Mouse (Mus musculus): ENCODE measurements around the gene Fanci. TPM values are rescaled to one million over a fixed set of nuclear protein-coding genes. Genes with fewer than 3 reads are reported as not detected.

Fanci gene
- total and polyA plus RNA-seq, 3 experiments: 14.9 to 25.0 (median 20.0) TPM

- no peaks in the 10 kb centered on the region for H3K9me3 ChIP-seq (replicated peaks; ENCODE audit: low read length)
- H3K4me3 ChIP-seq (replicated peaks in 1 of 3; ENCODE audit: low read depth in 2 of 3, low read length in 2 of 3, poor library complexity in 1 of 3): no peak overlapping the region
- peaks cover 7 to 39% of the 10 kb centered on the region in 2 experiments for H3K36me3 ChIP-seq (replicated peaks in 1 of 2; ENCODE audit: control insufficient read depth in 1 of 2, insufficient read depth in 1 of 2, low read length in 1 of 2)
- no peaks in the 10 kb centered on the region for H3K79me2 ChIP-seq (replicated peaks; ENCODE audit: control insufficient read depth, extremely low read depth, insufficient read depth, poor library complexity, severe bottlenecking)
- no peak for TF ChIP-seq ETS1 (conservative IDR thresholded peaks at IDR 0.05; ENCODE audit: low read depth, low read length)
- no peak for TF ChIP-seq ZKSCAN1 (IDR thresholded peaks at IDR 0.05; ENCODE audit: borderline replicate concordance, low read depth, low read length)
- no peak for TF ChIP-seq E2F4 (IDR thresholded peaks at IDR 0.05; ENCODE audit: insufficient replicate concordance, low read depth, low read length)
- no peak for TF ChIP-seq USF1 (IDR thresholded peaks at IDR 0.05; ENCODE audit: low read depth, low read length)
- TF ChIP-seq ZNF384 (IDR thresholded peaks at IDR 0.05; ENCODE audit: low read depth, low read length): no peak
- no peak for TF ChIP-seq ZC3H11A (IDR thresholded peaks at IDR 0.05; ENCODE audit: low read depth, low read length)
- TF ChIP-seq ZMIZ1 (IDR thresholded peaks at IDR 0.05; ENCODE audit: low read depth, low read length): no peak
- dilution Hi-C loops (cut with MboI; ENCODE audit: extremely low pct_ligation_motif_present, extremely low pct_unique_long_range_greater_than_20kb, low sequenced_read_pairs): no loop called here
- H3K27ac ChIP-seq (ENCODE audit: insufficient read depth, low read depth): no peak overlapping the region
- no peak overlapping the region for H3K9ac ChIP-seq (ENCODE audit: insufficient read depth, low read depth)
- DNase-seq (ENCODE audit: extremely low read depth): no peak
- H3K4me2 ChIP-seq (ENCODE audit: insufficient read depth, low read depth, poor library complexity, severe bottlenecking): no peak overlapping the region
- H3K27me3 ChIP-seq (replicated peaks): no peaks in the 10 kb centered on the region
- peaks cover 4 to 30% of the 10 kb centered on the region in 2 experiments for H3K4me1 ChIP-seq (ENCODE audit: control insufficient read depth in 1 of 2, insufficient read depth in 2 of 2)
- in situ Hi-C loops (cut with MboI; ENCODE audit: low pct_ligation_motif_present, low pct_unique_long_range_greater_than_20kb, low sequenced_read_pairs): no loop called here
Observed at GRCm38 (mm10) chr7:79393924-79394323, 2.2 kb downstream of the Fanci start.

DNA sequence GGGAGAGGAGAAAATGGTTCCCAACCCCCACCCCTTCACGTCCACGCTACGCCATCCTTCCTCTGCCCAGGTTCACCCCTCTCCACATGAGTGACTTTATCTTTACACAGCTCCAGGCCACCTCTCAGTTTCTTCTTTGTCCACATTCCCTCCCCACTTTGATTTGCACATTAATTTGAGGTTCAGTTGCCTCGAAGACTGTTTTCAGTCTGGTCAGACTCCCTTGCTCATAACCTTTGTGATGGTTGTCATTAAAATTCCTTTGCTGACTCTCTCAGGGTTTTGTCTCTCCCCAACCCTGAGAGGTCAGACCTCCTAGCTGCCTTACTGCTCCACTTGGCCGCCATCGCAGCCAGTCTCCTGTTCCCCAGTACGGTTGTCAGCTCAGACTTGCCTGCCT is 2.9 kb downstream of the Fanci start:
- Histone ChIP-seq H3K27me3 (replicated peaks) (no peaks in the 10 kb centered on the region), H3K9me3 (replicated peaks; ENCODE audit: low read length) (no peaks in the 10 kb centered on the region), H3K27ac (ENCODE audit: insufficient read depth, low read depth) (no peak overlapping the region), H3K9ac (ENCODE audit: insufficient read depth, low read depth) (no peak overlapping the region), H3K4me1 (ENCODE audit: control insufficient read depth in 1 of 2, insufficient read depth in 2 of 2) (peaks cover 4 to 25% of the 10 kb centered on the region in 2 experiments), H3K4me2 (ENCODE audit: insufficient read depth, low read depth, poor library complexity, severe bottlenecking) (no peak overlapping the region), H3K79me2 (replicated peaks; ENCODE audit: control insufficient read depth, extremely low read depth, insufficient read depth, poor library complexity, severe bottlenecking) (no peaks in the 10 kb centered on the region), H3K36me3 (replicated peaks in 1 of 2; ENCODE audit: control insufficient read depth in 1 of 2, insufficient read depth in 1 of 2, low read length in 1 of 2) (peaks cover 7 to 44% of the 10 kb centered on the region in 2 experiments), H3K4me3 (replicated peaks in 1 of 3; ENCODE audit: low read depth in 2 of 3, low read length in 2 of 3, poor library complexity in 1 of 3) (no peak overlapping the region)
- TF ChIP-seq TCF12 (IDR thresholded peaks at IDR 0.05; ENCODE audit: low read depth, low read length): no peak
- TF ChIP-seq KAT2A (IDR thresholded peaks at IDR 0.05; ENCODE audit: insufficient replicate concordance, low read length): no peak
- TF ChIP-seq CTCF (conservative IDR thresholded peaks at IDR 0.05 in 1 of 2, IDR thresholded peaks at IDR 0.05 in 1 of 2; ENCODE audit: low read depth in 2 of 2, low read length in 2 of 2): no peak
- TF ChIP-seq USF1 (IDR thresholded peaks at IDR 0.05; ENCODE audit: low read depth, low read length): no peak
- in situ Hi-C loops (cut with MboI; ENCODE audit: low pct_ligation_motif_present, low pct_unique_long_range_greater_than_20kb, low sequenced_read_pairs): no loop called here
- DNase-seq (ENCODE audit: extremely low read depth): no peak
- dilution Hi-C loops (cut with MboI; ENCODE audit: extremely low pct_ligation_motif_present, extremely low pct_unique_long_range_greater_than_20kb, low sequenced_read_pairs): no loop called here

- dilution Hi-C loops (cut with MboI; ENCODE audit: extremely low pct_ligation_motif_present, extremely low pct_unique_long_range_greater_than_20kb, low sequenced_read_pairs): no loop called here
- DNase-seq (ENCODE audit: extremely low read depth): no peak
- Histone ChIP-seq H3K36me3 (replicated peaks in 1 of 2; ENCODE audit: control insufficient read depth in 1 of 2, insufficient read depth in 1 of 2, low read length in 1 of 2) (peaks cover 7 to 49% of the 10 kb centered on the region in 2 experiments), H3K4me3 (replicated peaks in 1 of 3; ENCODE audit: low read depth in 2 of 3, low read length in 2 of 3, poor library complexity in 1 of 3) (no peak overlapping the region), H3K9me3 (replicated peaks; ENCODE audit: low read length) (no peaks in the 10 kb centered on the region), H3K4me2 (ENCODE audit: insufficient read depth, low read depth, poor library complexity, severe bottlenecking) (no peak overlapping the region), H3K79me2 (replicated peaks; ENCODE audit: control insufficient read depth, extremely low read depth, insufficient read depth, poor library complexity, severe bottlenecking) (no peaks in the 10 kb centered on the region), H3K4me1 (ENCODE audit: control insufficient read depth in 1 of 2, insufficient read depth in 2 of 2) (peaks cover 4 to 23% of the 10 kb centered on the region in 2 experiments), H3K27me3 (replicated peaks) (no peaks in the 10 kb centered on the region), H3K27ac (ENCODE audit: insufficient read depth, low read depth) (no peak overlapping the region), H3K9ac (ENCODE audit: insufficient read depth, low read depth) (no peak overlapping the region)
- in situ Hi-C loops (cut with MboI; ENCODE audit: low pct_ligation_motif_present, low pct_unique_long_range_greater_than_20kb, low sequenced_read_pairs): no loop called here
- TF ChIP-seq BHLHE40 (IDR thresholded peaks at IDR 0.05; ENCODE audit: low read depth, low read length) (no peak), POLR2AphosphoS2 (IDR thresholded peaks at IDR 0.05; ENCODE audit: low read depth, low read length) (no peak), USF1 (IDR thresholded peaks at IDR 0.05; ENCODE audit: low read depth, low read length) (no peak), E2F4 (IDR thresholded peaks at IDR 0.05; ENCODE audit: insufficient replicate concordance, low read depth, low read length) (no peak), RAD21 (IDR thresholded peaks at IDR 0.05; ENCODE audit: low read depth, low read length) (no peak), MXI1 (IDR thresholded peaks at IDR 0.05; ENCODE audit: low read depth, low read length) (no peak), MYC (IDR thresholded peaks at IDR 0.05; ENCODE audit: low read depth, low read length) (no peak)
Observed at GRCm38 (mm10) chr7:79395186-79395585, 3.5 kb downstream of the Fanci start.
